Comparison of ENCODE assay signal across 8 mouse cellular contexts in genomic region chr11:69073951-69074775, GRCm38 (mm10). TPM values are rescaled to one million over a fixed set of nuclear protein-coding genes. Genes with fewer than 3 reads are reported as not detected.
DNase-seq lines count a peak whose midpoint lies in the region; ATAC-seq and TF ChIP-seq lines count a peak whose summit lies in the region.

No protein-coding gene starts in this region.

- H3K4me3 ChIP-seq in neural tube, embryonic 11.5 days (ENCODE audit: low read depth, low read length), result no peak overlapping the region
- no peak overlapping the region for H3K4me3 ChIP-seq in limb, embryonic 15.5 days
- H3K4me3 ChIP-seq in thymus, adult 2 months (ENCODE audit: control insufficient read depth, insufficient read depth, low read length), result no peak overlapping the region

- no peak for TF ChIP-seq CTCF in thymus, adult 2 months (IDR thresholded peaks at IDR 0.05; ENCODE audit: borderline replicate concordance, control insufficient read depth, extremely low read depth, insufficient read depth, low read length, poor library complexity)

- H3K27me3 ChIP-seq in neural tube, embryonic 11.5 days (ENCODE audit: control insufficient read depth, insufficient read depth, low read length), result no peaks in the 10 kb centered on the region
- H3K27me3 ChIP-seq in limb, embryonic 15.5 days, result no peaks in the 10 kb centered on the region
- no peaks in the 10 kb centered on the region for H3K27me3 ChIP-seq in thymus, adult 2 months (ENCODE audit: control insufficient read depth, insufficient read depth, low read length)

- no peak overlapping the region for H3K9ac ChIP-seq in neural tube, embryonic 11.5 days (ENCODE audit: low read length)
- no peak overlapping the region for H3K9ac ChIP-seq in limb, embryonic 15.5 days

- WGBS in neural tube, embryonic 11.5 days, result 34% methylated on average over 6 of the region's 6 CpGs
- 38% methylated on average over 6 of the region's 6 CpGs for WGBS in limb, embryonic 15.5 days
- 83% methylated on average over 6 of the region's 6 CpGs for WGBS in thymus, adult 2 months

- TF ChIP-seq POLR2A in thymus, adult 2 months (IDR thresholded peaks at IDR 0.05; ENCODE audit: control insufficient read depth, extremely low read depth, insufficient read depth, low read length, poor library complexity), result no peak

- H3K27ac ChIP-seq in neural tube, embryonic 11.5 days (ENCODE audit: low read depth, low read length), result peak overlapping the region; percentile 29; the same call in 1 of the 2 replicates
- H3K27ac ChIP-seq in limb, embryonic 15.5 days, result peak overlapping the region; percentile 94
- H3K27ac ChIP-seq in thymus, adult 2 months (ENCODE audit: control insufficient read depth, insufficient read depth, low read length), result no peak overlapping the region

- peak; percentile 21 to 63 for DNase-seq in adrenal gland, adult (ENCODE audit: inconsistent age in 2 of 2, low spot score in 1 of 2)
- no peak for DNase-seq in adrenal gland, adult 2 months
- no peak for DNase-seq in neural tube, embryonic 11.5 days (ENCODE audit: low spot score)
- DNase-seq in neural tube, embryonic 10.5 days (ENCODE audit: extremely low spot score, low spot score), result no peak
- peak; percentile 66 for DNase-seq in telencephalon, adult 2 months (ENCODE audit: low read depth, low spot score)
- no peak for DNase-seq in thymus, adult 2 months
- DNase-seq in testis, postnatal 10 days (ENCODE audit: low spot score), result no peak

- H3K4me2 ChIP-seq in neural tube, embryonic 11.5 days (ENCODE audit: low read depth), result no peak overlapping the region
- H3K4me2 ChIP-seq in limb, embryonic 15.5 days, result no peak overlapping the region

- no peaks in the 10 kb centered on the region for H3K9me3 ChIP-seq in neural tube, embryonic 11.5 days (ENCODE audit: control insufficient read depth, low read length)
- no peaks in the 10 kb centered on the region for H3K9me3 ChIP-seq in limb, embryonic 15.5 days

- ATAC-seq in neural tube, embryonic 11.5 days (ENCODE audit: insufficient read depth, low FRiP score, low TSS enrichment), result no peak
- no peak for ATAC-seq in limb, embryonic 15.5 days (ENCODE audit: insufficient number of reproducible peaks, low FRiP score, low TSS enrichment, low read depth)

- H3K36me3 ChIP-seq in neural tube, embryonic 11.5 days (ENCODE audit: control insufficient read depth, insufficient read depth, low read length), result no peaks in the 10 kb centered on the region
- H3K36me3 ChIP-seq in limb, embryonic 15.5 days, result no peaks in the 10 kb centered on the region
- no peaks in the 10 kb centered on the region for H3K36me3 ChIP-seq in thymus, adult 2 months (ENCODE audit: control insufficient read depth, insufficient read depth, low read length)

- peaks cover 2% of the 10 kb centered on the region; the same call in 1 of the 2 replicates for H3K4me1 ChIP-seq in neural tube, embryonic 11.5 days (ENCODE audit: control insufficient read depth, insufficient read depth, low read length)
- peaks cover 40% of the 10 kb centered on the region for H3K4me1 ChIP-seq in limb, embryonic 15.5 days
- H3K4me1 ChIP-seq in thymus, adult 2 months (replicated peaks; ENCODE audit: control insufficient read depth, insufficient read depth, low read length), result peaks cover 20% of the 10 kb centered on the region

RNA-seq across cellular contexts. Expression of gene Tmem107, which starts 3.6 kb away (rescaled TPM):
- total RNA-seq in adrenal gland, adult 2 months (2021), result 10 to 100 TPM in 1 of 2 experiments, 1 to 10 TPM in 1; 9.5 to 16.9 TPM
- 46.6 and 49.1 TPM in 2 replicates for polyA plus RNA-seq in adrenal gland, adult 2 months (2012; rRNA removed)
- 40.8 and 43.5 TPM in 2 replicates for polyA plus RNA-seq in neural tube, embryonic 11.5 days (2014; fragmentation: Nextera tagmentation; extraction: Ambion mirVana)
- 64.8 and 65.5 TPM in 2 replicates for polyA plus RNA-seq in limb, embryonic 15.5 days (2015; fragmentation: Nextera tagmentation; extraction: Ambion mirVana)
- 31.1 and 33.0 TPM in 2 replicates for polyA plus RNA-seq in thymus, adult 2 months (2012; rRNA removed)

RNA-seq across cellular contexts. Expression of gene Vamp2, which starts 14.1 kb away (rescaled TPM):
- 100 to 1,000 TPM; 104 to 130 TPM for total RNA-seq in adrenal gland, adult 2 months (2021)
- polyA plus RNA-seq in adrenal gland, adult 2 months (2012; rRNA removed), result 425 and 479 TPM in 2 replicates
- 112 TPM in 2 replicates for polyA plus RNA-seq in neural tube, embryonic 11.5 days (2014; fragmentation: Nextera tagmentation; extraction: Ambion mirVana)
- polyA plus RNA-seq in limb, embryonic 15.5 days (2015; fragmentation: Nextera tagmentation; extraction: Ambion mirVana), result 95.0 and 103 TPM in 2 replicates
- polyA plus RNA-seq in thymus, adult 2 months (2012; rRNA removed), result 159 and 175 TPM in 2 replicates

RNA-seq across cellular contexts. Expression of gene Borcs6, which starts 14.6 kb away (rescaled TPM):
- total RNA-seq in adrenal gland, adult 2 months (2021), result 10 to 100 TPM; 21.3 to 26.4 TPM
- polyA plus RNA-seq in adrenal gland, adult 2 months (2012; rRNA removed), result 38.9 and 41.4 TPM in 2 replicates
- polyA plus RNA-seq in neural tube, embryonic 11.5 days (2014; fragmentation: Nextera tagmentation; extraction: Ambion mirVana), result 10.5 and 11.4 TPM in 2 replicates
- polyA plus RNA-seq in limb, embryonic 15.5 days (2015; fragmentation: Nextera tagmentation; extraction: Ambion mirVana), result 12.9 and 13.7 TPM in 2 replicates
- polyA plus RNA-seq in thymus, adult 2 months (2012; rRNA removed), result 18.0 TPM in 2 replicates

RNA-seq across cellular contexts. Expression of gene Per1, which starts 20.9 kb away (rescaled TPM):
- 10 to 100 TPM; 55.0 to 75.9 TPM for total RNA-seq in adrenal gland, adult 2 months (2021)
- polyA plus RNA-seq in adrenal gland, adult 2 months (2012; rRNA removed), result 41.3 and 76.1 TPM in 2 replicates
- polyA plus RNA-seq in neural tube, embryonic 11.5 days (2014; fragmentation: Nextera tagmentation; extraction: Ambion mirVana), result 10.7 and 10.9 TPM in 2 replicates
- polyA plus RNA-seq in limb, embryonic 15.5 days (2015; fragmentation: Nextera tagmentation; extraction: Ambion mirVana), result 24.3 and 28.9 TPM in 2 replicates
- polyA plus RNA-seq in thymus, adult 2 months (2012; rRNA removed), result 28.0 and 29.6 TPM in 2 replicates

RNA-seq across cellular contexts. Expression of gene Aurkb, which starts 28.7 kb away (rescaled TPM):
- 1 to 10 TPM; 1.7 to 2.8 TPM for total RNA-seq in adrenal gland, adult 2 months (2021)
- 10.8 and 11.2 TPM in 2 replicates for polyA plus RNA-seq in adrenal gland, adult 2 months (2012; rRNA removed)
- polyA plus RNA-seq in neural tube, embryonic 11.5 days (2014; fragmentation: Nextera tagmentation; extraction: Ambion mirVana), result 154 and 155 TPM in 2 replicates
- 111 and 121 TPM in 2 replicates for polyA plus RNA-seq in limb, embryonic 15.5 days (2015; fragmentation: Nextera tagmentation; extraction: Ambion mirVana)
- 192 and 276 TPM in 2 replicates for polyA plus RNA-seq in thymus, adult 2 months (2012; rRNA removed)

Comparison
In these comparisons a context has a peak if more than half of its experiments do, and no peak if none do; other contexts are left out.
1. DNase-seq: peak in adrenal gland, adult (2 of 2) and telencephalon, adult 2 months (single experiment); none in adrenal gland, adult 2 months (single experiment), neural tube, embryonic 11.5 days (single experiment), neural tube, embryonic 10.5 days (single experiment), thymus, adult 2 months (single experiment) and testis, postnatal 10 days (single experiment).